Mouse (Mus musculus) myocyte (in vitro differentiated cells): ENCODE data around the gene Glb1l2.

ENCODE experiments used
- MAX ChIP-seq: IDR thresholded peaks from one replicate; pipeline ENCODE4 v1.6.1; 2011; ENCODE audit warnings: low read depth, mild to moderate bottlenecking, control low read depth
- MYOD1 ChIP-seq, 3 experiments: IDR thresholded peaks; one replicate each; pipeline ENCODE4 v1.6.1; 2011; ENCODE audit warnings: control low read depth in 2 of 3, low read depth in 2 of 3, mild to moderate bottlenecking in 2 of 3, moderate library complexity in 1 of 3; ENCODE audit not compliant: insufficient read length in 2 of 3, control insufficient read depth in 1 of 3
- POLR2A ChIP-seq: IDR thresholded peaks from one replicate; pipeline ENCODE4 v1.6.1; 2011; ENCODE audit warnings: low read depth, mild to moderate bottlenecking, control low read depth, moderate library complexity; ENCODE audit not compliant: insufficient read length
- POLR2AphosphoS2 ChIP-seq: IDR thresholded peaks from one replicate; pipeline ENCODE4 v1.6.1; 2011; ENCODE audit warnings: low read depth, control low read depth; ENCODE audit not compliant: insufficient read length
- SRF ChIP-seq: IDR thresholded peaks from one replicate; pipeline ENCODE4 v1.6.1; 2011; ENCODE audit warnings: low read depth; ENCODE audit not compliant: control insufficient read depth, insufficient read length
- TCF12 ChIP-seq: IDR thresholded peaks from one replicate; pipeline ENCODE4 v1.6.1; 2011; ENCODE audit warnings: mild to moderate bottlenecking, control low read depth; ENCODE audit not compliant: poor library complexity, insufficient read depth, severe bottlenecking

DNA sequence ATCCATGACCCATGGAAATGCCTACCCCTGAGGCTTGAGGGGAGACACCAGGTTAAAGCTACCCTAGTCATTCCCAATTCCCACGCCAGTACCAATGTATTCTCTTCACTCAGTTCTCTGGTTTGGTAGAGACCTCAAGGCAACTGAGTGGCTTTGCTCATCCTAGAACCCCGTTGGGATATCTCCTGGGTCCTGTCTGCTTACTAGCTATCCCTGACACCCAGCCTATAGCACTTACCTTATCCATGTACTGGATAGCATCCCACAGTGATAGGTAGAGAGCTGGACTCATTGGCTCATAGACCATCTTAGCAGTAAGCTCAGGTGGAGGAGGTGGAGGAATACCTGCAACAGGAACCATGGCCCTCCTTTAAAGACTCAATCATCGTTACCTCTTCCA, 38.1 kb downstream of the Glb1l2 start:
- no peak for TF ChIP-seq MAX
- no peak for TF ChIP-seq POLR2A
- TF ChIP-seq SRF, result no peak
- TF ChIP-seq POLR2AphosphoS2, result no peak
- TF ChIP-seq TCF12, result no peak
- TF ChIP-seq MYOD1 (IDR thresholded peaks at IDR 0.05; ENCODE audit: control insufficient read depth in 1 of 3, insufficient read length in 2 of 3, low read depth in 2 of 3), result no peak
